In the genomic region with DNA sequence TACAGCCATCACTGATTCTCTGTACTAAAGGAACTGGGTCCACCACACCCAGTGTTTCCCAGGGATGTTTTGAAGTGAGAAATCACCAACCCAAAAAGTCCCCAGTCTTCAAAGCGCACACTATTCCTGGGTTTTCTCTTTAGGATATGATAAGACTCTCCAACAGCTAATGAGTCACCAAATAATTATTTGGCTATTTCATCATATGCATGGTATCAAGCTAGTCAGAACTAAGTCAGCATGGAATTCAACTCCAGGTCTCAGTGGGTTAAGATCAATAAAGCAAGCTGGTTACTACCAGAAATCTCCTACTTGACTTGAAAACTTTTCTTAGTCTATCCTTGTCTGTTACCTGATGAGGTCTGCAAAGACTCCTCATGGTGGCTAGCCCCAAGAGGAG, we compare ENCODE assay signal across 26 mouse cellular contexts.
DNase-seq lines count a peak whose midpoint lies in the region; ATAC-seq and TF ChIP-seq lines count a peak whose summit lies in the region.
"Had no signal": no experiment of that assay in that cellular context is flagged by ENCODE, and none has a peak within 500 bp of the region (broad histone marks: within the 10 kb centered on the region; RNA-seq: fewer than 3 reads in every experiment).

No protein-coding gene starts in this region.

- H3K27me3 ChIP-seq in heart, embryonic 11.5 days (ENCODE audit: control insufficient read depth, insufficient read depth, low read length), result no peaks in the 10 kb centered on the region
- no peaks in the 10 kb centered on the region for H3K27me3 ChIP-seq in midbrain, embryonic 11.5 days (ENCODE audit: control insufficient read depth, insufficient read depth, low read length)
- H3K27me3 ChIP-seq: CH12.LX; embryonic facial prominence, embryonic 12.5 days; forebrain, embryonic 13.5 days; forebrain, embryonic 15.5 days; Patski had no signal

- no peaks in the 10 kb centered on the region for H3K9me3 ChIP-seq in heart, embryonic 11.5 days (replicated peaks; ENCODE audit: control insufficient read depth, low read length)
- no peaks in the 10 kb centered on the region for H3K9me3 ChIP-seq in midbrain, embryonic 11.5 days (ENCODE audit: control insufficient read depth, low read length)
- H3K9me3 ChIP-seq: embryonic facial prominence, embryonic 10.5 days; embryonic facial prominence, embryonic 12.5 days; forebrain, embryonic 13.5 days; forebrain, embryonic 15.5 days; G1E had no signal

- TF ChIP-seq CTCF in embryonic fibroblast, embryonic 13.5 days (IDR thresholded peaks at IDR 0.05; ENCODE audit: borderline replicate concordance, insufficient read depth, low read length), result no peak

- DNase-seq in heart, adult 11 months, result peak; percentile 65
- peak; percentile 20 for DNase-seq in Muller cell, postnatal 12 days (ENCODE audit: inconsistent ontology term)
- DNase-seq in midbrain, embryonic 11.5 days (ENCODE audit: low spot score, missing footprints), result no peak
- DNase-seq in spleen, postnatal 36 days (ENCODE audit: low spot score in 2 of 2), result no peak
- DNase-seq: adrenal gland, adult 8-10 months; adrenal gland, postnatal 14 days; adrenal gland, postnatal 36 days; cerebellum, adult 11-12 months; cerebellum, adult 2 months; cerebellum, adult 9-10 months; cerebellum, postnatal 10 days; cerebellum, postnatal 25 days; forebrain, postnatal 0 days had no signal

- H3K36me3 ChIP-seq in heart, embryonic 11.5 days (ENCODE audit: control insufficient read depth, insufficient read depth, low read length), result no peaks in the 10 kb centered on the region
- H3K36me3 ChIP-seq in midbrain, embryonic 11.5 days (ENCODE audit: control insufficient read depth, insufficient read depth, low read length), result no peaks in the 10 kb centered on the region
- H3K36me3 ChIP-seq: embryonic facial prominence, embryonic 10.5 days; embryonic facial prominence, embryonic 12.5 days; forebrain, embryonic 15.5 days; G1E had no signal

- ATAC-seq in heart, embryonic 11.5 days (replicated peaks; ENCODE audit: insufficient number of reproducible peaks, low FRiP score, low TSS enrichment), result no peak
- no peak for ATAC-seq in midbrain, embryonic 11.5 days (ENCODE audit: low FRiP score)
- no peak for ATAC-seq in erythroid progenitor cell, adult 5-6 weeks (replicated peaks; ENCODE audit: low FRiP score, poor library complexity, severe bottlenecking)
- ATAC-seq: activated CD4-positive, CD25-positive, alpha-beta regulatory T cell, adult 4 months; CD4-positive, CD25-positive, alpha-beta regulatory T cell, adult 4 months; forebrain, embryonic 13.5 days; forebrain, embryonic 15.5 days; forebrain, postnatal 0 days; Patski had no signal

- H3K9ac ChIP-seq in heart, embryonic 11.5 days (ENCODE audit: low read depth, low read length), result no peak overlapping the region
- H3K9ac ChIP-seq in midbrain, embryonic 11.5 days (ENCODE audit: low read length), result no peak overlapping the region
- H3K9ac ChIP-seq: embryonic facial prominence, embryonic 12.5 days; forebrain, embryonic 13.5 days; forebrain, embryonic 15.5 days; forebrain, postnatal 0 days had no signal

- no peak overlapping the region for H3K4me2 ChIP-seq in heart, embryonic 11.5 days
- H3K4me2 ChIP-seq in midbrain, embryonic 11.5 days, result no peak overlapping the region
- H3K4me2 ChIP-seq: embryonic facial prominence, embryonic 12.5 days; forebrain, embryonic 13.5 days; forebrain, embryonic 15.5 days had no signal

- WGBS in heart, embryonic 11.5 days (ENCODE audit: insufficient replicate concordance), result 75% methylated on average over 1 of the region's 1 CpGs
- 82% methylated on average over 1 of the region's 1 CpGs for WGBS in midbrain, embryonic 11.5 days

- no peak for TF ChIP-seq POLR2A in embryonic fibroblast, embryonic 13.5 days (IDR thresholded peaks at IDR 0.05; ENCODE audit: low read depth, low read length)

- H3K27ac ChIP-seq in heart, embryonic 11.5 days (ENCODE audit: low read depth, low read length), result no peak overlapping the region
- H3K27ac ChIP-seq in embryonic fibroblast, embryonic 13.5 days (ENCODE audit: insufficient read depth, low read length), result peak overlapping the region; percentile 88
- H3K27ac ChIP-seq in midbrain, embryonic 11.5 days (ENCODE audit: low read depth, low read length), result no peak overlapping the region
- H3K27ac ChIP-seq: embryonic facial prominence, embryonic 10.5 days; embryonic facial prominence, embryonic 12.5 days; forebrain, embryonic 13.5 days; forebrain, embryonic 15.5 days had no signal

- H3K4me3 ChIP-seq in heart, embryonic 11.5 days (ENCODE audit: low read depth, low read length), result no peak overlapping the region
- H3K4me3 ChIP-seq in embryonic fibroblast, embryonic 13.5 days (ENCODE audit: insufficient read depth, low read length), result no peak overlapping the region
- H3K4me3 ChIP-seq in midbrain, embryonic 11.5 days (ENCODE audit: low read depth, low read length), result no peak overlapping the region
- H3K4me3 ChIP-seq: embryonic facial prominence, embryonic 10.5 days; embryonic facial prominence, embryonic 12.5 days; erythroblast, embryonic 14.5 days; forebrain, embryonic 13.5 days; forebrain, embryonic 15.5 days had no signal

- no peaks in the 10 kb centered on the region for H3K4me1 ChIP-seq in heart, embryonic 11.5 days (ENCODE audit: control insufficient read depth, insufficient read depth, low read length)
- peaks cover 11% of the 10 kb centered on the region for H3K4me1 ChIP-seq in embryonic fibroblast, embryonic 13.5 days (ENCODE audit: control insufficient read depth, insufficient read depth, low read length)
- no peaks in the 10 kb centered on the region for H3K4me1 ChIP-seq in midbrain, embryonic 11.5 days (ENCODE audit: control insufficient read depth, insufficient read depth, low read length)
- H3K4me1 ChIP-seq: embryonic facial prominence, embryonic 10.5 days; embryonic facial prominence, embryonic 12.5 days had no signal

Comparison
In these comparisons a context has a peak if more than half of its experiments do, and no peak if none do; other contexts are left out.
1. DNase-seq: peak in heart, adult 11 months (single experiment) and Muller cell, postnatal 12 days (single experiment); none in midbrain, embryonic 11.5 days (single experiment) and spleen, postnatal 36 days (0 of 2).